26 mouse cellular contexts compared by ENCODE assay signal in the genomic region with DNA sequence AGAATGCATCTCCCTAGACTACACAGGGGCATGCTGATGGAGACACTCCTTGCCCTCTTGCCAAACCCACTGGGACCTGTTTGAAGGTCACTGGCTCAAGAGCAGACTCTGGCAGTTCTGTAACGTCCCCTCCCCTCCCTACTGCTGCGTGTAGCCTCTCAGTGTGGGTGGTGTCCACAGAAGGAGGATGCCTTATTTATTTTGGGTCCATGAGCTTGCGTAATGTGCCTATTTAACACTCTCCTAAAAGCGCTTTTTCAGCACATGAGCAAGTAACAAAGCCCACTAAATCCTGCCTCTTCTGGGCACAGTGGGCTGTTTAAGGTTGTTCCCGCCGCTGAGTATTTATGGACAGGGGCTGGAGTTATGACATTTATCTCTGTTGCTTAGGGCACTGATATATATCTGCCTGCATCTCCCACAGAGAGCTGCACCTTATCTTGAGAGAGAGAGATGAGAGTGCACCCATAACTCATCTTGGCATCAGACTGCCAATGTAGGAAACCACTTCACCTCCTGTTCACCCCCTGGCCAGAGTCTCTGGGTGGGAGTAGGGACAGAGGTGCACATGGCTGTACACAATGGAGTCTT.
DNase-seq lines count a peak whose midpoint lies in the region; ATAC-seq lines count a peak whose summit lies in the region.
"Had no signal": no experiment of that assay in that cellular context is flagged by ENCODE, and none has a peak within 500 bp of the region (broad histone marks: within the 10 kb centered on the region; RNA-seq: fewer than 3 reads in every experiment).

No protein-coding gene starts in this region.

- intact Hi-C loops in left cerebral cortex, postnatal 25 days (cut with DNase I) = no loop called here

- no peak overlapping the region for H3K9ac ChIP-seq in neural tube, embryonic 14.5 days (replicated peaks; ENCODE audit: low read depth, low read length)
- H3K9ac ChIP-seq in forebrain, embryonic 13.5 days = no peak overlapping the region
- H3K9ac ChIP-seq: forebrain, embryonic 12.5 days; heart, embryonic 12.5 days; hindbrain, embryonic 13.5 days; liver, embryonic 13.5 days had no signal

- H3K4me1 ChIP-seq in neural tube, embryonic 14.5 days (ENCODE audit: control insufficient read depth, insufficient read depth, low read length) = no peaks in the 10 kb centered on the region; the same call in 1 of the 2 replicates
- no peaks in the 10 kb centered on the region for H3K4me1 ChIP-seq in forebrain, embryonic 13.5 days
- H3K4me1 ChIP-seq: liver, embryonic 13.5 days had no signal

- H3K9me3 ChIP-seq in neural tube, embryonic 14.5 days (ENCODE audit: control insufficient read depth, low read length) = no peaks in the 10 kb centered on the region
- no peaks in the 10 kb centered on the region for H3K9me3 ChIP-seq in forebrain, embryonic 13.5 days (replicated peaks)
- H3K9me3 ChIP-seq: forebrain, embryonic 12.5 days; heart, embryonic 12.5 days; hindbrain, embryonic 13.5 days; liver, embryonic 13.5 days had no signal

- no peak for DNase-seq in frontal cortex, postnatal 10 days (ENCODE audit: low spot score in 2 of 2)
- peak; percentile 39 to 88 for DNase-seq in left cerebral cortex, postnatal 25 days (ENCODE audit: low spot score in 2 of 2)
- no peak for DNase-seq in left cerebral cortex, adult 11 months (ENCODE audit: low spot score)
- DNase-seq in ZHBTc4 (ENCODE audit: low read depth, low spot score) = peak; percentile 30
- DNase-seq: cerebellum, adult 11 months; cerebellum, adult 9-11 months; heart, adult 2 months; heart, postnatal 4 days; kidney, adult 9 months; kidney, postnatal 10 days; liver, embryonic 13.5 days; lung, adult 2 months; lung, postnatal 14 days; midbrain, embryonic 14.5 days; spleen, adult 18-20 months; thymus, adult 18-20 months; thymus, postnatal 25 days had no signal

- 73% methylated on average over 6 of the region's 6 CpGs for WGBS in neural tube, embryonic 14.5 days
- WGBS in forebrain, embryonic 13.5 days = 81% methylated on average over 6 of the region's 6 CpGs

- H3K4me3 ChIP-seq in neural tube, embryonic 14.5 days (ENCODE audit: low read depth, low read length) = no peak overlapping the region
- H3K4me3 ChIP-seq in forebrain, embryonic 13.5 days = no peak overlapping the region
- H3K4me3 ChIP-seq: erythroblast, embryonic 14.5 days; forebrain, embryonic 12.5 days; heart, adult 2 months; heart, embryonic 12.5 days; hindbrain, embryonic 13.5 days; liver, embryonic 13.5 days had no signal

- peak; percentile 82 for ATAC-seq in frontal cortex, adult (ENCODE audit: low TSS enrichment)
- peak; percentile 84; the same call in 1 of the 2 replicates for ATAC-seq in neural tube, embryonic 14.5 days (ENCODE audit: low read depth)
- ATAC-seq in forebrain, embryonic 13.5 days = no peak
- no peak for ATAC-seq in cerebellum, adult (ENCODE audit: insufficient number of reproducible peaks, low FRiP score, low TSS enrichment)
- ATAC-seq: intestine, embryonic 16.5 days had no signal

- H3K27ac ChIP-seq in neural tube, embryonic 14.5 days (ENCODE audit: low read depth, low read length) = 0 out of 2 replicates have a peak overlapping the region, but pooled peaks have one; percentile 7
- no peak overlapping the region for H3K27ac ChIP-seq in forebrain, embryonic 13.5 days
- H3K27ac ChIP-seq: forebrain, embryonic 12.5 days; heart, adult 2 months; hindbrain, embryonic 13.5 days; liver, embryonic 13.5 days had no signal

- H3K27me3 ChIP-seq in neural tube, embryonic 14.5 days (ENCODE audit: control insufficient read depth, insufficient read depth, low read length) = no peaks in the 10 kb centered on the region
- no peaks in the 10 kb centered on the region for H3K27me3 ChIP-seq in forebrain, embryonic 13.5 days
- H3K27me3 ChIP-seq: forebrain, embryonic 12.5 days; heart, embryonic 12.5 days; hindbrain, embryonic 13.5 days; liver, embryonic 13.5 days had no signal

- no peak overlapping the region for H3K4me2 ChIP-seq in neural tube, embryonic 14.5 days (ENCODE audit: low read depth, low read length)
- no peak overlapping the region for H3K4me2 ChIP-seq in forebrain, embryonic 13.5 days
- H3K4me2 ChIP-seq: forebrain, embryonic 12.5 days; heart, embryonic 12.5 days; hindbrain, embryonic 13.5 days; liver, embryonic 13.5 days had no signal

- H3K36me3 ChIP-seq in neural tube, embryonic 14.5 days (ENCODE audit: control insufficient read depth, insufficient read depth, low read length) = no peaks in the 10 kb centered on the region
- no peaks in the 10 kb centered on the region for H3K36me3 ChIP-seq in forebrain, embryonic 13.5 days (ENCODE audit: poor library complexity, severe bottlenecking)
- H3K36me3 ChIP-seq: hindbrain, embryonic 13.5 days had no signal

Comparison
In these comparisons a context has a peak if more than half of its experiments do, and no peak if none do; other contexts are left out.
1. DNase-seq: peak in left cerebral cortex, postnatal 25 days (2 of 2) and ZHBTc4 (single experiment); none in frontal cortex, postnatal 10 days (0 of 2) and left cerebral cortex, adult 11 months (single experiment).
2. ATAC-seq: peak in frontal cortex, adult (single experiment) and neural tube, embryonic 14.5 days (single experiment); none in forebrain, embryonic 13.5 days (single experiment) and cerebellum, adult (single experiment).